Mouse (Mus musculus) lung, embryonic 14.5 days (tissue): ENCODE results near the gene Prc1. TPM values are rescaled to one million over a fixed set of nuclear protein-coding genes. Genes with fewer than 3 reads are reported as not detected.
A peak's percentile ranks its signal among the peaks of the same experiment; 100 is the strongest.

ENCODE experiments used
- ATAC-seq: fragments of 200-750 bp; cut with Nextera tagmentation; 2 replicates; pipeline ENCODE4 v1.8.0; 2017; ENCODE audit warnings: mild to moderate bottlenecking, moderate TSS enrichment, moderate library complexity; ENCODE audit not compliant: insufficient read depth
- DNase-seq: peaks from one replicate; pipeline ENCODE4 v3.0.0-alpha.2; 2015
- H3K27ac ChIP-seq: fragments of 300-500 bp; sonication (generic); 2 replicates; pipeline ENCODE4 v1.5.1; 2014; ENCODE audit warnings: low read depth, mild to moderate bottlenecking, moderate library complexity
- H3K27me3 ChIP-seq: fragments of 300-500 bp; sonication (generic); 2 replicates; pipeline ENCODE4 v1.6.1; 2014; ENCODE audit warnings: low read length, control low read depth; ENCODE audit not compliant: insufficient read depth
- H3K36me3 ChIP-seq: fragments of 300-500 bp; sonication (generic); 2 replicates; pipeline ENCODE4 v1.6.1; 2014; ENCODE audit warnings: control low read depth; ENCODE audit not compliant: insufficient read depth
- H3K4me1 ChIP-seq: fragments of 300-500 bp; sonication (generic); 2 replicates; pipeline ENCODE4 v1.6.1; 2014; ENCODE audit warnings: antibody characterized with exemption, control low read depth; ENCODE audit not compliant: insufficient read depth
- H3K4me2 ChIP-seq: fragments of 300-500 bp; sonication (generic); 2 replicates; pipeline ENCODE4 v1.6.1; 2014; ENCODE audit warnings: mild to moderate bottlenecking
- H3K4me3 ChIP-seq: fragments of 300-500 bp; sonication (generic); 2 replicates; pipeline ENCODE4 v1.5.1; 2014; ENCODE audit warnings: low read depth, low read length
- H3K9ac ChIP-seq: fragments of 300-500 bp; sonication (generic); 2 replicates; pipeline ENCODE4 v1.6.1; 2014
- H3K9me3 ChIP-seq: fragments of 300-500 bp; sonication (generic); 2 replicates; pipeline ENCODE4 v1.6.1; 2016; ENCODE audit warnings: low read depth, low read length, control low read depth
- CTCF ChIP-seq: IDR thresholded peaks from 2 replicates; pipeline ENCODE4 v1.5.1; 2016; ENCODE audit warnings: antibody characterized with exemption, low read depth
- WGBS: fragments of 180-500 bp; shearing (Covaris S2); extraction: QIAGEN DNeasy Blood & Tissue Kit; methylation state at CpG from one replicate; pipeline ENCODE4 v1.1.7; 2014; 5-methylcytosine and 5-hydroxymethylcytosine counted together
- polyA plus RNA-seq: library from polyadenylated mRNA; unstranded; fragments of >200 nt; fragmentation: Nextera tagmentation; extraction: Ambion mirVana; gene quantifications from 2 replicates; pipeline ENCODE4 v1.2.1, GENCODE M21; 2014

The Prc1 gene
- polyA plus RNA-seq, 1 experiment from 2014 or later: 206 TPM

GRCm38 (mm10) chr7:80284391-80284790 is 9.9 kb upstream of the Prc1 start:
- Histone ChIP-seq H3K4me3 (no peak overlapping the region), H3K27me3 (no peaks in the 10 kb centered on the region), H3K9ac (no peak overlapping the region), H3K4me2 (no peak overlapping the region), H3K4me1 (no peaks in the 10 kb centered on the region), H3K9me3 (no peaks in the 10 kb centered on the region), H3K36me3 (peaks cover 68% of the 10 kb centered on the region), H3K27ac (no peak overlapping the region)
- ATAC-seq (no peak), DNase-seq (no peak)
- 72% methylated on average over 5 of the region's 5 CpGs for WGBS
- TF ChIP-seq CTCF: no peak

GRCm38 (mm10) chr7:80285725-80286124 is 8.5 kb upstream of the Prc1 start:
- Histone ChIP-seq H3K4me3 (no peak overlapping the region), H3K9me3 (no peaks in the 10 kb centered on the region), H3K9ac (no peak overlapping the region), H3K4me2 (no peak overlapping the region), H3K27me3 (no peaks in the 10 kb centered on the region), H3K36me3 (peaks cover 72% of the 10 kb centered on the region), H3K4me1 (no peaks in the 10 kb centered on the region), H3K27ac (no peak overlapping the region)
- no peak for DNase-seq
- WGBS: 88% methylated on average over 6 of the region's 6 CpGs
- no peak for ATAC-seq
- TF ChIP-seq CTCF: no peak

- H3K9ac ChIP-seq: no peak overlapping the region
- DNase-seq (no peak), ATAC-seq (no peak)
- WGBS: 76% methylated on average over 10 of the region's 10 CpGs
- peaks cover 72% of the 10 kb centered on the region for H3K36me3 ChIP-seq
- no peaks in the 10 kb centered on the region for H3K27me3 ChIP-seq
- TF ChIP-seq CTCF: no peak
- H3K4me2 ChIP-seq: no peak overlapping the region
- H3K9me3 ChIP-seq: no peaks in the 10 kb centered on the region
- no peak overlapping the region for H3K27ac ChIP-seq
- no peak overlapping the region for H3K4me3 ChIP-seq
- no peaks in the 10 kb centered on the region for H3K4me1 ChIP-seq
Measured at GRCm38 (mm10) chr7:80287736-80288135, 6.5 kb upstream of the Prc1 start.

GRCm38 (mm10) chr7:80294764-80295648 is 756 bp downstream of the Prc1 start:
- peaks cover 7% of the 10 kb centered on the region; the same call in 1 of the 2 replicates for H3K4me1 ChIP-seq
- H3K4me2 ChIP-seq: peak overlapping the region; percentile 73
- H3K36me3 ChIP-seq: peaks cover 27% of the 10 kb centered on the region
- H3K4me3 ChIP-seq: peak overlapping the region; percentile 92
- H3K9me3 ChIP-seq: no peaks in the 10 kb centered on the region
- peak; percentile 68 for ATAC-seq
- DNase-seq: peak; percentile 64
- TF ChIP-seq CTCF: no peak
- H3K27me3 ChIP-seq: no peaks in the 10 kb centered on the region
- H3K27ac ChIP-seq: peak overlapping the region; percentile 92
- H3K9ac ChIP-seq: peak overlapping the region; percentile 86
- 6% methylated on average over 37 of the region's 37 CpGs for WGBS

GRCm38 (mm10) chr7:80296462-80296861 is 2.2 kb downstream of the Prc1 start:
- Histone ChIP-seq H3K9me3 (no peaks in the 10 kb centered on the region), H3K4me2 (peak overlapping the region; percentile 73), H3K27me3 (no peaks in the 10 kb centered on the region), H3K36me3 (peaks cover 27% of the 10 kb centered on the region), H3K4me3 (no peak overlapping the region), H3K27ac (no peak overlapping the region), H3K4me1 (peaks cover 7% of the 10 kb centered on the region; the same call in 1 of the 2 replicates), H3K9ac (no peak overlapping the region)
- TF ChIP-seq CTCF: no peak
- ATAC-seq (no peak), DNase-seq (no peak)
- 90% methylated on average over 6 of the region's 6 CpGs for WGBS

- WGBS: 82% methylated on average over 3 of the region's 3 CpGs
- Histone ChIP-seq H3K4me1 (peaks cover 7% of the 10 kb centered on the region; the same call in 1 of the 2 replicates), H3K9ac (peak overlapping the region; percentile 18; the same call in 1 of the 2 replicates), H3K9me3 (no peaks in the 10 kb centered on the region), H3K27ac (no peak overlapping the region), H3K4me2 (no peak overlapping the region), H3K4me3 (no peak overlapping the region), H3K27me3 (no peaks in the 10 kb centered on the region), H3K36me3 (peaks cover 33% of the 10 kb centered on the region)
- no peak for ATAC-seq
- no peak for DNase-seq
- TF ChIP-seq CTCF: no peak
Measured at GRCm38 (mm10) chr7:80297041-80297440, 2.8 kb downstream of the Prc1 start.

- Histone ChIP-seq H3K4me3 (no peak overlapping the region), H3K27me3 (no peaks in the 10 kb centered on the region), H3K36me3 (peaks cover 48% of the 10 kb centered on the region), H3K4me1 (peaks cover 7% of the 10 kb centered on the region; the same call in 1 of the 2 replicates), H3K27ac (no peak overlapping the region), H3K4me2 (no peak overlapping the region), H3K9ac (no peak overlapping the region), H3K9me3 (no peaks in the 10 kb centered on the region)
- no peak for DNase-seq
- ATAC-seq: no peak
- TF ChIP-seq CTCF: no peak
- 87% methylated on average over 4 of the region's 4 CpGs for WGBS
Measured at GRCm38 (mm10) chr7:80298754-80299153, 4.5 kb downstream of the Prc1 start.
